Mouse (Mus musculus) layer of hippocampus, adult 9-10 months (tissue): Measurements from ENCODE around the gene Fastkd1.
"Not testable (repeated sequence)": the region's sequence is repeated elsewhere in the genome, so short reads cannot be mapped to it uniquely, and the experiment has no call there.

Experiments used
- DNase-seq: peaks from one replicate; pipeline ENCODE4 v3.0.0; 2022; ENCODE audit warnings: low spot score

Fastkd1 gene

DNA sequence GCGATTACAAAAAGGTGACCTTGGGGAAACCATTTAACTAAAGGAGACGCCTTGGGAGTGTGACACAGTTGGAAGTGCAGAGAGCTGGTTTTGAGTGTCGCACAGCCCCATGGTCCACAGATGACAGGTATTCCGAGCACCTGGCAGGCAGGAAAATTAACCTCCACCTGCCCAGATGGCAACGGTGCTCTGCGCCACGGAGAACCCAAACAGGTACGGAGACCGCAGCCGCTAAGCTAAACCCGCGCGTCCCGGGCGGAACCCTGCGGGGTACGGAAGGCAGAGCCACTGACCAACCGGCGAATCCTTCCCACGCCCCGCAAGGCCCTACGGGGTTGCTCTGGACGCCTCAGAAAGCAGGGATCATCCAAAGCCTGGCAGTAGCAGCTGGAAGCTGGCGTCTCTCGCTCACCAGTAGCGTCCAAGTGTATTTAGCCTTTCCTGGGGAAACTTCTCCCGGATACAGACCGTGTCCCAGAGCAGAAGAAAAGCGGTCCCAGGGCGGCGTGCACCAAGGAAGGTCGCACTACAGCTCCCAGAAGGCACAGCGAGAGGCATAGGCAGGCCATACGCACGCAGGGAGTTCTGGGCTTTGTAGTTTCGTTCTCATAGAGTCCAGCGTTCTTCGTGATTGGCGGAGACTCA is at the start of gene Fastkd1:
Gene Fastkd1, minus strand, starts transcription at position 536 of the 645 bp plus-strand sequence.
- DNase-seq: peak; percentile 87

- DNase-seq: no peak
Observed at GRCm38 (mm10) chr2:69760980-69761379, 47.7 kb upstream of the Fastkd1 start.

DNA sequence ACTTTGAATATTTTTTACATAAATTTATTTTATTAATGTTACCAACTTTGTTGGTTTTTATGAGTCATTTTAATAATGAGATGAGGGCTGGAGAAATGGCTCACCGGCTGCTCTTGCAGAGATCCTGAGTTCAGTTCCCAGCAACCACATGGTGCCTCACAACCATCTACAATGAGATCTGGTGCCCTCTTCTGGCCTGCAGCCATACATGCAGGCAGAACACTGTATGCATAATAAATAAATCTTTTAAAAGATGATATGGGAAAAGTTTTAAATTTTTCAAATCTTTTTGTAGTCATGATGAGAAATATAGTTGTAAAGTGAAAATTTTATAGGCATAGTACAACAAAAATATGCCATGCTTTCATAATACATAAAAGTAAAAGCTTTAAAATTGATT is 31.8 kb upstream of the Fastkd1 start:
- DNase-seq: no peak

- no peak for DNase-seq
Observed at GRCm38 (mm10) chr2:69723519-69723825, 10.2 kb upstream of the Fastkd1 start.

- DNase-seq: peak; percentile 81
Observed at GRCm38 (mm10) chr2:69722650-69723518, 9.6 kb upstream of the Fastkd1 start.

DNA sequence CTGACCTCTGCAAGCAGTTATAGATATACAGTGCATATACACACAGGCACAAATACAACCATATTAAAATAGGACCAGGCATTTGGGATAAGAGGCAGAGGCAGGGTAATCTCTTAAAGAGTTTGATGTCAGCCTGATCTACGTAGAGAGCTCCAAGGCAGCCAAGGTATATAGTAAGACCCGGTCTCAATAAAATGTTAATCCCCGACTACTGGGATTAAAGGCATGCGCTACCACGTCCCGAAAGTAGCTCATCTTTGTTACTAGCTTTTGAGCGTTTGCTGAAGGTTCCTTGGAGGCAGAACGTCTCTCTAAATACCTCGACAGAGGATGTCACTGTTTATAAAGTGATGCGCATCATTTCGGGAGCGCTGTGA is 8.9 kb upstream of the Fastkd1 start, which contains the start of gene Ppig:
Gene Ppig, plus strand, starts transcription at position 273 of the 377 bp plus-strand sequence.
- no peak for DNase-seq

- DNase-seq: no peak
Observed at GRCm38 (mm10) chr2:69719121-69719520, 5.8 kb upstream of the Fastkd1 start.

DNA sequence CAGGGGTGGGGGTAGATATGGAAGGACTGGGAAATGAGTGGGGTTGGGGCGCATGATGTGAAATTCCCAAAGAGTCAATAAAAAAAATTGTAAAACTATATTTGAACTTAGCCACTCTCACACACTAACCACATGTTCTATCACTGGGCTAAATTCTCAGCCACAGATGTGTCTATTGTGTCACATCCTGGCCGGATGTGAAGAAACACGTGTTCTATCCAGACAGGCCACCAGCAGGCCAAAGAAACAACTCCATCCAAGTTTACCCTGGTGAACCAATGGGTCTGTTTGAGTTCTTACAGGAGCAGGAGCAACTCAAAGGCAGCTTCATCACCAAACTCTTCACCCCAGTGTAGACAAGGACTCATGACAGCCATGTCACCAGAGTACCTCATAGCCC is 3.2 kb upstream of the Fastkd1 start:
- DNase-seq: no peak

GRCm38 (mm10) chr2:69714126-69714525 is 810 bp upstream of the Fastkd1 start:
- DNase-seq: no peak

DNA sequence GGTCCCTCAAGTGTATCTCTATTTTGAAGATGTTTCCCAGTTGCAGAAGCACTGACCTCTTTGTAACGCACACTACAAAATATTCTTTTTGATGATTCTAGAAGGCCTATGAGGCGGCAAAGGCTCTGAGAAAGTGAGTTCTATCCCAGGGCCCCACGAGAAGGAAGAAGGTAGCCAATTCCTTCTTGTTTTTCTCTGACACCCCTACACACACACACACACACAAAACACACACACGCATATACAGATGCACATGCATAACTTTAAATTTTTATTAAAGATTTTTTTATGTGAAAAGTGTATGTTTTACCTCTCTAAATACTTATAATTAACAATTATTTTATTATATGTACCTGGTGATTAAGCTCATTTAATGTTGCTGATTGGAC is 304 bp upstream of the Fastkd1 start:
- no peak for DNase-seq

GRCm38 (mm10) chr2:69712171-69712570 is 1.1 kb downstream of the Fastkd1 start:
- no peak for DNase-seq

DNA sequence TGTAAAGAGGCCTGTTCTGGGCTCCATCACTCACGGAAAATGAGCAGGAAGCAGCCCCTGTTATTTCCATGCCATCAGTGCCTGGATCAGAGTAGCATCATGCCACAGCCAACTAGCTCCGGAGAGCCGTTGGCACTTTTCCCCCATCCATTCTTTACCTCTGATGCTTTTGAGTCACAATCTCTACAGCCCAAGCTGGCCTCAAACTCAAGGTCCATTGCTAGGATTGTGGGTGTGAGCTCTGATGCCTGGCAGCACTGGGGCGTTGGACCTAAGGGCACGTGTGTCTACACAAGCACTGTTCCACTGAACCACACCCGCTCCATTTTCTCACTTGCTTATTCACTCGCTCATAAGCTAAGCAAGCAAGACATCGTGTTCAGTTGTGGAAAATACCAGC is 12.9 kb downstream of the Fastkd1 start:
- DNase-seq: no peak

DNA sequence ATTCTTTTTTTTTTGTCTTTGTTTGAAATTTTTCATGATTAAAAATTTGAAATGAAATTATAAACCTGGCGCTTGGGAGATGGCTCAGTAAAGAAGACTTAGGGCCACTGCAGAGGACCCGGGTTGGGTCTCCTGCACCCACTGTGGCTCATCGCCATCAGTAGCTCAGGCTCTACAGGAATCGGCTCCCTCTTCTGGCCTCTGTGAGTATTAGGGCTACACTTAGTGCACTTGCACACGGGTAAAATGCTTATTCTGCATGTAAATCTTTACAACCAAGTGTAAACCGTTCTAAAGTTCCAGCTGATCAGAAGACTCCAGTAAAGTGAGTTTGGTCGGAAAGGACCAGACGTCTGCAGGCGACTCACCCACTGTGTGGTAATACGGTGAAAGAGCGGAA is 19.8 kb downstream of the Fastkd1 start:
- no peak for DNase-seq

- DNase-seq: no peak
Observed at GRCm38 (mm10) chr2:69690843-69691242, 22.5 kb downstream of the Fastkd1 start.

- no peak for DNase-seq
Observed at GRCm38 (mm10) chr2:69690214-69690613, 23.1 kb downstream of the Fastkd1 start.

- DNase-seq: no peak
Observed at GRCm38 (mm10) chr2:69684488-69684887, 28.8 kb downstream of the Fastkd1 start.

- DNase-seq: no peak
Observed at GRCm38 (mm10) chr2:69683036-69683805, 30.1 kb downstream of the Fastkd1 start.

DNA sequence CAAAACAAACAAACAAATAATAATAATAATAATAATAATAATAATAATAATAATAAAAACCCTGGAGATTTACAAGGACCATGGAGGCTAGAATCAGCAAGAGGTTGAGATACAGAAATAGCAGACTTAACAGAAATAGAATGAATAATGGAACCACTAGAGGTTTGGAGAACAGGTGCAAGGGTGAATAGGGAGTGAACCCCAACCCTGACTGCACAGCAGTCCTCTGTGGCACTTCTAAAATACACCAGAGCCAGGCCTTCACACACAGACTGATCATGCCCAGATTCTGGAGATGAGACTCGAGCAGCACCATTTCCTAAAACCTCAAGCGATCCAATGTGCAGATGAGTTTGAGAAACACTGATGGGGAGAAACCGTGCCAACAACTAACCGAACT is 31.4 kb downstream of the Fastkd1 start:
- DNase-seq: no peak

DNA sequence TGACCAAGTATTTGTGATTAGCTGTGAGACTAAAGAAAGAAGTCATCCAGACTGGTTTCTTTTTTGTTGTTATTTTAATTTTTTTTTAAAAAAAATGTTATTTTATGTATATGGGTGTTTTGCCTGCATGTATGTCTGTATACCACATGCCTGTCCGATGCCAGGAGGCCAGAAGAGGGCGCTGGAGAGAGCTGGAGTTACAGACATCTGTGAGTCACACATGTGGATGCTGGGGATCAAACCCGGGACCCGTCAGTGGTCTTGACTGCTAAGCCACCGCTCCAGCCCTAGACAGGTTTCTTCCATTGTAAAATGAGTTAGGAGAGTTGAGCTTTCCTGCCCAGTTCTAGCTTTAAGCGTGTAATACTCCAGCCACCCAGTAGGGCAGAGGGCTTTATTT is 33.3 kb downstream of the Fastkd1 start:
- no peak for DNase-seq

GRCm38 (mm10) chr2:69677215-69677614 is 36.1 kb downstream of the Fastkd1 start:
- not testable (repeated sequence) for DNase-seq

GRCm38 (mm10) chr2:69676713-69677112 is 36.6 kb downstream of the Fastkd1 start:
- no peak for DNase-seq

DNA sequence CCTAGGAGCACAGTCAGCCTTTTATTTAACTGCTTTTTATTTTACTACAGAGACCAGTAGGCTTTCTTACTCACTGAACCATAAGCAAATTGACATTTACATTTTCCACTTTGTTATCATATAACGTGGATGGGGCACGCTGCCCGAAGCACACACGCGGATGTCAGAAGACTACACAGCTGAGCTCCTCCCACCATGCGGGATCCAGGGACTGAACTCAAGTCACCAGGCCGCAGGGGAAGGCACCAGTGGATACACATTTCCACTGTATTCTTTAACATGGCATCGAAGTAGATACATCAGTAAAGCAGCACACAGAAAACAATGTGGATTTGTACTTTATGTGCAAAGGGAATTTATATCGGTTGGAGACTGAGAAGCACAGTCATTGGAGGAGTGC is 38.0 kb downstream of the Fastkd1 start:
- no peak for DNase-seq

GRCm38 (mm10) chr2:69673723-69674122 is 39.6 kb downstream of the Fastkd1 start:
- DNase-seq: no peak
